Mouse (Mus musculus) olfactory bulb, adult 2 months (tissue): ENCODE data around the gene Krtap31-1. TPM values are rescaled to one million over a fixed set of nuclear protein-coding genes. Genes with fewer than 3 reads are reported as not detected.
"Not testable (repeated sequence)": the region's sequence is repeated elsewhere in the genome, so short reads cannot be mapped to it uniquely, and the experiment has no call there.

Experiments
- H3K27ac ChIP-seq: fragments of 200-500 bp; 2 replicates; pipeline ENCODE4 v1.5.1; 2012; ENCODE audit warnings: low read depth, low read length; ENCODE audit not compliant: insufficient read depth
- H3K4me1 ChIP-seq: fragments of 200-500 bp; 2 replicates; pipeline ENCODE4 v1.6.1; 2012; ENCODE audit warnings: low read length; ENCODE audit not compliant: control insufficient read depth, insufficient read depth
- H3K4me3 ChIP-seq: fragments of 200-500 bp; 2 replicates; pipeline ENCODE4 v1.5.1; 2012; ENCODE audit warnings: mild to moderate bottlenecking, low read depth, low read length, moderate library complexity; ENCODE audit not compliant: insufficient read depth
- CTCF ChIP-seq: fragments of 200-500 bp; IDR thresholded peaks from 2 replicates; pipeline ENCODE4 v1.5.1; 2012; ENCODE audit warnings: low read depth, mild to moderate bottlenecking, low read length, moderate library complexity; ENCODE audit not compliant: insufficient read depth
- POLR2A ChIP-seq: fragments of 200-500 bp; IDR thresholded peaks from 2 replicates; pipeline ENCODE4 v1.6.1; 2012; ENCODE audit warnings: mild to moderate bottlenecking, low read depth, low read length, moderate library complexity; ENCODE audit not compliant: insufficient read depth
- WGBS: fragments of 180-500 bp; shearing (Covaris S2); methylation state at CpG from one replicate; pipeline ENCODE4 v1.1.7; 2018; 5-methylcytosine and 5-hydroxymethylcytosine counted together
- polyA plus RNA-seq: library from polyadenylated mRNA; stranded (reverse); fragments of >200 nt; gene quantifications from 2 replicates; pipeline ENCODE4 v1.2.4, GENCODE M21; 2012; ENCODE audit warnings: low replicate concordance; ENCODE audit not compliant: missing spikeins, insufficient read depth, insufficient read length

Gene Krtap31-1
- polyA plus RNA-seq = not detected in 2 replicates

DNA sequence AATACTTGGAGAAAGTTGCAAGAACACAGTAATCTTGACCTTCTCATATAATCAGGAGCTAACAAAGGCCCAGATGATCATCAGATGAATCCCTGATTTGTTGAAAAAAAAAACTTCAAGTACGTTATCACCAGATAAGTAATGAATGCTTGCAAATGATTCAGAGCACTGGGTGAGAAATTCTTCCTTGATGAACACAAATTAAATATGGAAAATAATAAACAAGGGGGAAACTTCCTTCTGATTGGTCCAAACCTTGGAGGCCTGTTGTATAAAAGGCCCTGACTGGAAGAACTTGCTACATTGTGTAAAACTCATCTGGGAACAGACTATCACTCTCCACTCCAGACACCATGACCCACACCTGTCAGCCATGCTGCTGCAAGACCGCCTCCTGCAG lies at the start of gene Krtap31-1:
Gene Krtap31-1 (plus strand): TSS at position 301 of the 400 bp plus-strand sequence.
- 91% methylated on average over 2 of the region's 2 CpGs for WGBS
- Histone ChIP-seq H3K4me1 (no peaks in the 10 kb centered on the region), H3K27ac (no peak within 1 kb of the TSS), H3K4me3 (no peak within 1 kb of the TSS)
- TF ChIP-seq POLR2A (no peak), CTCF (no peak)

- no peak overlapping the region for H3K4me3 ChIP-seq
- TF ChIP-seq POLR2A = no peak
- no peak for TF ChIP-seq CTCF
- WGBS = 32% methylated on average over 2 of the region's 2 CpGs
- no peak overlapping the region for H3K27ac ChIP-seq
- no peaks in the 10 kb centered on the region for H3K4me1 ChIP-seq
Measured at GRCm38 (mm10) chr11:99858761-99859160, 49.0 kb upstream of the Krtap31-1 start.

DNA sequence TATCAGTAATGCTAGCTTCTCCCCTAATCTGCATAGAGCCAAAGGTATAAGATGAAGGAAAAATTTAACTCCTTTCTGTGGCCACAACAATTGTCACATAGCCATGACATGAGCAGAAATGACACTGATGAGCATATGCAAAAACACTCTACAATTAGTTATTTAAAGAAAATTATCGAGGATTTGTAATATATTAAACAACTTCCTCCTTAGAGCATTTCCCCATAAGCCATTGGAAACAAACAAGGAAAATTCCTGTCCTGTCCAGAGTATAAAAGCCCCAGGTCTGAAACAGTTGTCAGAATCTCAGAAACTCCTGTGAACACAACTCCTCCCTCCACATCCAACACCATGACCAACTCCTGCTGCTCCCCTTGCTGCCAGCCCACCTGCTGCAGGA lies 43.5 kb upstream of the Krtap31-1 start, which contains the start of gene Gm11559:
Gene Gm11559 (plus strand): TSS at position 301 of the 400 bp plus-strand sequence.
- WGBS = 66% methylated on average over 1 of the region's 1 CpGs

DNA sequence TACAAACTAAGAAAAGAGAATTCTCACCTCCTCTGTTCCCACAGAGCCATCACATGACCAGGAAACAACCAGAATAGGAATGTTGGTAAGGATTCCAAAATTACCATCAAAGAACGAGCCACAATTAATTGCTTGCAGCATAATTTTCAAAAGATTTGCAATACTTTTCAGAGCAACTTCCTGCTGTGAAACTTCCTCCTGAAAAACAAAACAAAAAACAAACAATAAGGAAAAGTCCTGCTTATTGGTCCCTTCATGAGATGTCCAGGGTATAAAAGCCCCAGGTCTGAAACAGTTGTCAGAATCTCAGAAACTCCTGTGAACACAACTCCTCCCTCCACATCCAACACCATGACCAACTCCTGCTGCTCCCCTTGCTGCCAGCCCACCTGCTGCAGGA lies 34.6 kb upstream of the Krtap31-1 start, which contains the start of gene Krtap9-1:
Gene Krtap9-1 (plus strand): TSS at position 301 of the 400 bp plus-strand sequence.
- WGBS = 34% methylated on average over 1 of the region's 1 CpGs
- H3K4me1 ChIP-seq, H3K27ac ChIP-seq, H3K4me3 ChIP-seq: not testable (repeated sequence)

More for the DNA sequence above, 43.5 kb upstream of the Krtap31-1 start, which contains the start of gene Gm11559:
- H3K4me1 ChIP-seq, H3K27ac ChIP-seq, H3K4me3 ChIP-seq: not testable (repeated sequence)

- not testable (repeated sequence) for H3K4me1 ChIP-seq, H3K27ac ChIP-seq, H3K4me3 ChIP-seq
- 49% methylated on average over 1 of the region's 1 CpGs for WGBS
Measured at GRCm38 (mm10) chr11:99878887-99879286, 28.8 kb upstream of the Krtap31-1 start, which contains the start of gene Gm11567. Gene Gm11567 (plus strand): TSS chr11:99879187.

GRCm38 (mm10) chr11:99914451-99914850 lies 6.7 kb downstream of the Krtap31-1 start, which contains the start of gene Gm11565:
Gene Gm11565 (plus strand): TSS chr11:99914751.
- no peak within 1 kb of the TSS for H3K27ac ChIP-seq
- H3K4me1 ChIP-seq = no peaks in the 10 kb centered on the region
- no peak within 1 kb of the TSS for H3K4me3 ChIP-seq
- WGBS = 92% methylated on average over 3 of the region's 3 CpGs
- TF ChIP-seq CTCF (no peak), POLR2A (no peak)

DNA sequence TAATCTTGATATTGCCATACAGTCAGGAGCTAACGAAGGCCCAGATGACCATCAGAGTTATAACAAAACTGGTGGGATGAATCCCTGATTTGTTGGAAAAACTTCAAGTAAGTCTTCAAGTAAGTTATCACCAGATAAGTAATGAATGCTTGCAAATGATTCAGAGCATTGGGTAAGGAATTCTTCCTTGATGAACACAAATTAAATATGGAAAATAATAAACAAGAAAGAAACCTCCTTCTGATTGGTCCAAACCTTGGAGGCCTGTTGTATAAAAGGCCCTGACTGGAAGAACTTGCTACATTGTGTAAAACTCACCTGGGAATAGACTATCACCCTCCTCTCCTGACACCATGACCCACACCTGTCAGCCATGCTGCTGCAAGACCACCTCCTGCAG lies 28.3 kb downstream of the Krtap31-1 start, which contains the start of gene Krtap31-2:
Gene Krtap31-2 (plus strand): TSS at position 301 of the 400 bp plus-strand sequence.
- WGBS = 90% methylated on average over 1 of the region's 1 CpGs
- Histone ChIP-seq H3K27ac (no peak within 1 kb of the TSS), H3K4me3 (no peak within 1 kb of the TSS), H3K4me1 (no peaks in the 10 kb centered on the region)
- no peak for TF ChIP-seq CTCF
- TF ChIP-seq POLR2A = no peak

GRCm38 (mm10) chr11:99937751-99938264 lies 30.1 kb downstream of the Krtap31-1 start:
- 84% methylated on average over 9 of the region's 9 CpGs for WGBS
- no peak overlapping the region for H3K27ac ChIP-seq
- no peak overlapping the region for H3K4me3 ChIP-seq
- no peak for TF ChIP-seq POLR2A
- no peak for TF ChIP-seq CTCF
- H3K4me1 ChIP-seq = no peaks in the 10 kb centered on the region

DNA sequence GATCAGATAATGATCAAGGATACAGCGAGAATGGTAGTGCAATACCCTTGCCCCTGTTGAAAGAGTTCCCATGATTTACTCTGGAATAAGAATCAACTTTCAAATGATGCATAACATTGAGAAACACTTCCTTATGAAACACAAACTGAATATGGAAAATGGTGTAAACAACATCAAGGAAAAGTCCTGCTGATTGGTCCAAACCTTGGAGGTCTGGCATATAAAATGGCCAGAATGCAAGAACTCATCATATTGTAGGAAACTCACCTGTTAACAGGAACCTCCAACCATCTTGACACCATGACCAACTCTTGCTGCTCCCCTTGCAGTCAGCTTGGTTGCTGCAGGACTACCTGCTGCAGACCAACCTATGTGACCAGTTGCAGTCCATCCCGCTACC lies 40.5 kb downstream of the Krtap31-1 start, which contains the start of gene Krtap9-5:
Gene Krtap9-5 (plus strand): TSS at position 301 of the 400 bp plus-strand sequence.
- TF ChIP-seq CTCF (no peak), POLR2A (no peak)
- 99% methylated on average over 2 of the region's 2 CpGs for WGBS
- H3K4me1 ChIP-seq = no peaks in the 10 kb centered on the region
- H3K4me3 ChIP-seq = no peak within 1 kb of the TSS
- H3K27ac ChIP-seq = no peak within 1 kb of the TSS

Other genes starting within 250 kb of the Krtap31-1 start
- not detected in 2 replicates for gene Gm11563, start 249.0 kb upstream of the Krtap31-1 start, polyA plus RNA-seq
- gene Krtap4-6, start 242.0 kb upstream of the Krtap31-1 start, polyA plus RNA-seq = not detected in 2 replicates
- gene Gm14190, start 217.2 kb upstream of the Krtap31-1 start, polyA plus RNA-seq = not detected in 2 replicates
- not detected in 2 replicates for gene Gm14180, start 173.6 kb upstream of the Krtap31-1 start, polyA plus RNA-seq
- gene Gm11595, start 135.0 kb upstream of the Krtap31-1 start, polyA plus RNA-seq = not detected in 2 replicates
- not detected in 2 replicates for gene Krtap4-8, start 127.2 kb upstream of the Krtap31-1 start, polyA plus RNA-seq
- not detected in 2 replicates for gene Krtap4-9, start 122.7 kb upstream of the Krtap31-1 start, polyA plus RNA-seq
- not detected in 2 replicates for gene Gm11596, start 114.5 kb upstream of the Krtap31-1 start, polyA plus RNA-seq
- not detected in 2 replicates for gene Gm11569, start 109.0 kb upstream of the Krtap31-1 start, polyA plus RNA-seq
- not detected in 2 replicates for gene Gm11554, start 103.5 kb upstream of the Krtap31-1 start, polyA plus RNA-seq
- not detected in 2 replicates for gene Krtap4-13, start 98.0 kb upstream of the Krtap31-1 start, polyA plus RNA-seq
- not detected in 2 replicates for gene Gm11564, start 92.3 kb upstream of the Krtap31-1 start, polyA plus RNA-seq
- gene 2300003K06Rik, start 69.9 kb upstream of the Krtap31-1 start, polyA plus RNA-seq = not detected in 2 replicates
- gene Krtap4-16, start 56.3 kb upstream of the Krtap31-1 start, polyA plus RNA-seq = not detected in 2 replicates
- not detected in 2 replicates for gene Gm11568, start 50.0 kb upstream of the Krtap31-1 start, polyA plus RNA-seq
- gene Gm11559, start 43.4 kb upstream of the Krtap31-1 start, polyA plus RNA-seq = not detected in 2 replicates
- gene Krtap9-1, start 34.5 kb upstream of the Krtap31-1 start, polyA plus RNA-seq = not detected in 2 replicates
- not detected in 2 replicates for gene Gm11567, start 28.7 kb upstream of the Krtap31-1 start, polyA plus RNA-seq
- gene Gm11565, start 6.8 kb downstream of the Krtap31-1 start, polyA plus RNA-seq = not detected in 2 replicates
- not detected in 2 replicates for gene Krtap31-2, start 28.4 kb downstream of the Krtap31-1 start, polyA plus RNA-seq
- gene Krtap9-5, start 40.6 kb downstream of the Krtap31-1 start, polyA plus RNA-seq = not detected in 2 replicates
- not detected in 2 replicates for gene Krtap29-1, start 71.1 kb downstream of the Krtap31-1 start, polyA plus RNA-seq
- not detected in 2 replicates for gene Krtap16-1, start 78.7 kb downstream of the Krtap31-1 start, polyA plus RNA-seq
- gene Krtap17-1, start 86.1 kb downstream of the Krtap31-1 start, polyA plus RNA-seq = not detected in 2 replicates
- not detected in 2 replicates for gene Krt33a, start 108.3 kb downstream of the Krtap31-1 start, polyA plus RNA-seq
- gene Krt33b, start 121.9 kb downstream of the Krtap31-1 start, polyA plus RNA-seq = not detected in 2 replicates
- gene Krt34, start 133.6 kb downstream of the Krtap31-1 start, polyA plus RNA-seq = not detected in 2 replicates
- not detected in 2 replicates for gene Krt31, start 142.6 kb downstream of the Krtap31-1 start, polyA plus RNA-seq
- not detected in 2 replicates for gene Krt32, start 180.3 kb downstream of the Krtap31-1 start, polyA plus RNA-seq
- not detected in 2 replicates for gene Krt35, start 188.3 kb downstream of the Krtap31-1 start, polyA plus RNA-seq
- not detected in 2 replicates for gene Krt36, start 197.7 kb downstream of the Krtap31-1 start, polyA plus RNA-seq
- gene Krt13, start 213.6 kb downstream of the Krtap31-1 start, polyA plus RNA-seq = not detected in 2 replicates
- not detected in 2 replicates for gene Krt15, start 228.0 kb downstream of the Krtap31-1 start, polyA plus RNA-seq
- gene Krt19, start 240.7 kb downstream of the Krtap31-1 start, polyA plus RNA-seq = not detected in 2 replicates